Mouse (Mus musculus): Measurements from ENCODE around the gene Clrn2.
"Not testable (repeated sequence)": the region's sequence is repeated elsewhere in the genome, so short reads cannot be mapped to it uniquely, and the experiment has no call there.

Gene Clrn2

GRCm38 (mm10) chr5:45453451-45453850 lies at the start of gene Clrn2:
Clrn2 (plus strand) TSS chr5:45453751.
- ChIA-PET POLR2A (no interaction called here), CTCF (no interaction called here)

- ChIA-PET CTCF (no interaction called here), POLR2A (interaction anchor here in 1 of 4 experiments (1.5 kb wide), 1 partner anchor 14 kb away, joined by 3 read pairs; no protein-coding TSS in a partner anchor)
These were observed 47.4 kb upstream of the Clrn2 start for GRCm38 (mm10) chr5:45406129-45406528.

- ChIA-PET POLR2A (interaction anchor here in 1 of 4 experiments (0.6 kb wide), 1 partner anchor 670 kb away, joined by 4 read pairs; no protein-coding TSS in a partner anchor), CTCF (no interaction called here)
These were observed 37.1 kb upstream of the Clrn2 start for GRCm38 (mm10) chr5:45416478-45416877.

GRCm38 (mm10) chr5:45417859-45418443 lies 35.6 kb upstream of the Clrn2 start:
- ChIA-PET CTCF (interaction anchor here in 1 of 4 experiments (0.6 kb wide), 1 partner anchor 364 kb away, joined by 6 read pairs; no protein-coding TSS in a partner anchor), POLR2A (interaction anchor here in 1 of 4 experiments (1.7 kb wide), 1 partner anchor 49 kb away, joined by 4 read pairs; no protein-coding TSS in a partner anchor)

GRCm38 (mm10) chr5:45419841-45420638 lies 33.5 kb upstream of the Clrn2 start:
- POLR2A ChIA-PET, result interaction anchor here in 3 of 4 experiments (0.6 to 1.6 kb wide), 10 partner anchors 11 to 443 kb away, joined by 3 to 4 read pairs (median 3); partner anchors contain the start of gene Qdpr (in 1 of the 3)
- CTCF ChIA-PET, result interaction anchor here (0.5 to 1.5 kb wide), 18 partner anchors 9 to 182 kb away, joined by 3 to 14 read pairs (median 4); partner anchors contain the start of gene Qdpr (in 1 of the 4)

- CTCF ChIA-PET, result interaction anchor here in 1 of 4 experiments (0.6 to 0.9 kb wide), 2 partner anchors 707 to 1118 kb away, joined by 3 to 4 read pairs; no protein-coding TSS in a partner anchor
- POLR2A ChIA-PET, result no interaction called here
These were observed 31.4 kb upstream of the Clrn2 start for GRCm38 (mm10) chr5:45421881-45422844.

GRCm38 (mm10) chr5:45424021-45424886 lies 29.3 kb upstream of the Clrn2 start:
- POLR2A ChIA-PET, result interaction anchor here in 2 of 4 experiments (0.6 to 1.4 kb wide), 2 partner anchors 17 to 79 kb away, joined by 3 to 8 read pairs; no protein-coding TSS in a partner anchor
- CTCF ChIA-PET, result interaction anchor here in 3 of 4 experiments (0.5 to 1.4 kb wide), 7 partner anchors 22 to 1530 kb away, joined by 3 to 4 read pairs (median 3); partner anchors contain the start of gene Qdpr (in 1 of the 3)

GRCm38 (mm10) chr5:45425771-45426170 lies 27.8 kb upstream of the Clrn2 start:
- POLR2A ChIA-PET, result interaction anchor here in 1 of 4 experiments (1.4 kb wide), 1 partner anchor 15 kb away, joined by 3 read pairs; no protein-coding TSS in a partner anchor
- CTCF ChIA-PET, result not testable (repeated sequence)

GRCm38 (mm10) chr5:45426416-45427034 lies 27.0 kb upstream of the Clrn2 start:
- ChIA-PET CTCF (interaction anchor here in 1 of 4 experiments (0.5 kb wide), 1 partner anchor 1755 kb away, joined by 3 read pairs; no protein-coding TSS in a partner anchor), POLR2A (interaction anchor here in 1 of 4 experiments (0.8 kb wide), 1 partner anchor 24 kb away, joined by 4 read pairs; the partner anchor contains the start of gene Qdpr)

- POLR2A ChIA-PET, result interaction anchor here in 1 of 4 experiments (0.7 to 1.1 kb wide), 2 partner anchors 107 to 599 kb away, joined by 3 to 4 read pairs; no protein-coding TSS in a partner anchor
These were observed 25.7 kb upstream of the Clrn2 start for GRCm38 (mm10) chr5:45427891-45428290.

GRCm38 (mm10) chr5:45435967-45436950 lies 17.3 kb upstream of the Clrn2 start:
- CTCF ChIA-PET, result interaction anchor here in 1 of 4 experiments (0.6 kb wide), 1 partner anchor 1250 kb away, joined by 3 read pairs; no protein-coding TSS in a partner anchor

More at GRCm38 (mm10) chr5:45427891-45428290, 25.7 kb upstream of the Clrn2 start:
- CTCF ChIA-PET, result no interaction called here

GRCm38 (mm10) chr5:45437826-45438225 lies 15.7 kb upstream of the Clrn2 start:
- ChIA-PET POLR2A (interaction anchor here in 3 of 4 experiments (0.6 to 2.5 kb wide), 4 partner anchors 9 to 45 kb away, joined by 4 to 8 read pairs (median 7); partner anchors contain the start of gene Qdpr (in 2 of the 3)), CTCF (no interaction called here)

More at GRCm38 (mm10) chr5:45435967-45436950, 17.3 kb upstream of the Clrn2 start:
- POLR2A ChIA-PET, result interaction anchor here in 2 of 4 experiments (2.1 to 2.2 kb wide), 2 partner anchors 11 to 14 kb away, joined by 7 to 8 read pairs; partner anchors contain the start of gene Qdpr (in 1 of the 2)

- POLR2A ChIA-PET, result interaction anchor here in 3 of 4 experiments (0.6 to 2.5 kb wide), 4 partner anchors 9 to 233 kb away, joined by 3 to 8 read pairs (median 6); partner anchors contain the start of gene Qdpr (in 1 of the 3)
- CTCF ChIA-PET, result no interaction called here
These were observed 15.2 kb upstream of the Clrn2 start for GRCm38 (mm10) chr5:45438301-45438700.

- POLR2A ChIA-PET, result interaction anchor here in 2 of 4 experiments (0.7 to 2.5 kb wide), 4 partner anchors 9 to 229 kb away, joined by 3 to 9 read pairs (median 5); partner anchors contain the start of genes Qdpr (in 2 of the 2) and Ncapg (in 1 of the 2)
- CTCF ChIA-PET, result no interaction called here
These were observed 12.4 kb upstream of the Clrn2 start for GRCm38 (mm10) chr5:45441124-45441523.

GRCm38 (mm10) chr5:45441745-45442144 lies 11.8 kb upstream of the Clrn2 start:
- ChIA-PET CTCF (no interaction called here), POLR2A (interaction anchor here in 2 of 4 experiments (0.7 to 2.5 kb wide), 3 partner anchors 8 to 228 kb away, joined by 3 to 9 read pairs (median 7); partner anchors contain the start of genes Qdpr (in 2 of the 2) and Ncapg (in 1 of the 2))

Data from embryonic stem cell, embryonic (primary cell).